Mouse (Mus musculus) embryo, embryonic 11 days (tissue): ENCODE results near the gene Gm5089.
A peak's percentile ranks its signal among the peaks of the same experiment; 100 is the strongest.

Experiments used
- DNase-seq: peaks from one replicate; pipeline ENCODE4 v3.0.0-alpha.2; 2015

The Gm5089 gene

DNA sequence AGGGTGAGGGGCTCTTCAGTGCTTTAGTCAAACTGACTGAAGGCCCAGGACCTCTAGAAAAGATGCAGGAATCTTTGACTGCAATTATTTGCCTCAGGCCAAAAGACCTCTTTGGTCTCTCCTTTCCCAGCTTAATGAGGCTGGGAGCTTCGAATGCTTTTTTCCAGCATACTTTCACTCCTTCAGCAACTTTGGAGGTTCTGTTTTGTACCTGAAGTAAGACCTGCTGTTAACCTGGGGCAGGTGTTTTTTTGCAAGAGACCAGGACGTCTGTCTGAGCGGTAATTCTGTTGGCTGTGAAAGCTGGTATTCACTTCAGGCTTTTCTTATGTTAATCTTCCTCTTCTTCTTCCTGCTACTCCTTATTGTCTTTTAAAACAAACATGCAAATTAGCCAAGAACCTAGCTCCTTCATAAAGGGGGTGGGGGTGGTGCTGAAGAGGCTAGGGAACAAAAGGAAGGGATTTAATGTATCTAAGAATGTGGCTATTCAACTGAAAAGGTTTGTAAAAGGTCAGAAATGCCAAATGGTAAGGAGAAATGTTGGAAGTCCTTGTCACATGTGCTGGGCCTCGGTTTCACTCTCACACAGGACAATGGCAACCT is 34.6 kb downstream of the Gm5089 start:
- DNase-seq = no peak

DNA sequence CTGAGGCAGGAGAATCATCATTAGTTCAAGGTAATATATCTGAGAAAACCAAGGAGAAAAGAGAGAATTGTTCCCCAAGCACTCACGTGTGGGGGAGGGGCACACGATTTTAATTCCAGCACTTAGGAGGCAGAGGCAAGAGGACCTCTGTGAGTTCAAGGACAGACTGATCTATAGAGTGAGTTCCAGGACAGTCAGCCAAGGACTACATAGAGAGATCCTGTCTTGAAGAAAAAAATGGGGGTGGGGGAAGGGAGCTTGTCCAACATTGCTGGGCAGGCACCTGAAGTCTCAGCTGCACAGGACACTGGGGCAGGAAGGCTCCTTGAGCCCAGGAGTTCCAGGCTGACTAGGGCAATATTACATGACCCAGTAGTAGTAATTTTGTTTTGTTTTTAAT is 36.1 kb downstream of the Gm5089 start:
- DNase-seq = no peak

DNA sequence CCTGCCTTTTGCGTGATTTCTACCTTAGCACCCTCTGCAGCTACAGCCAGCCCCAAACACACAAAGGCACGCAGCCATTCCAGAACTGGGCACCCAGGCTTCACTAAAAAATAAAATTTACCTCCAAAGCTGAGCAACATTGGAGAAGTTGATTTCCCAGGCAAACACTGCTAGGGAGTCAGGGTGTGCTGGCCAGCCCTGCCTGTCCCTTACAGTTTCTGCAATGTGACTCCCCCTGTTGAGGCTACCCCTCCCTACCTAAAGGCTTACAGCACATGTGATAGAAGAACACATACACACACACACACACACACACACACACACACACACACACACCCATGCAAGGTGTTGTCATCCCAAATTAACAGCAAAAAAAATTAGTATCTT is 37.4 kb downstream of the Gm5089 start:
- DNase-seq = no peak

DNA sequence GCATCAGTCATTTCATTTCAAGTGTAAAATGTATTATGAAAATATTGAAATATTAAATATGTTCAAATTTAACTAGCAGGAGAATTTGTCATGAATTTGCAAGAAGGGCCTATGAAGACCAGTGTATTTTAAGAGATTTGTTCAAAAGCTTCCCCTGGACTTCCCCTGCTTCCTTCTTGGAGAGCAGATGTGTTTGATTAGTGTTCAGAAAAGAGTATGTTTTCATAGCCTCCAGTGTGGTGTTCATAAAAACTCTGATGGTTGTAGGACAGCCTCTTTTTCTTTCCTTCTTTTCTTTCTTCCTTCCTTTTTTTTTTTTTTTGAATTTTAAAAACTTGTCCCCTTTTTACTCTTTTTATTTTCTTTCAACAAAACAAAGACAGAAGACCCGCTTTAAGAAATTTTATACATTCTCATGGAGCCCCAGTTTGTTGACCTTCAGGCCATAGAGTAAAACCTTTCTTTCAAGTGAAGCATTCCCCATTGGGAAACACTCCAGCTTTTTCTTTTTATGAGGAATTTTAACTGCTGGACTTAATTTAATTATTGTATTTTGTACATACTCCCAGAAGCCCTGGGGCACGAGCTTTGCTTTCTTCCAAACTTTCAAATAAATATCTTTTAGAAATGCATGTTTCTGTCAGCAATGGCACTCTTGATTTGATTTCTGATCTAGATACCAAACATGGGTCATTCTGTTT is 37.9 kb downstream of the Gm5089 start:
- DNase-seq = no peak

- peak; percentile 77 for DNase-seq
Observed at GRCm38 (mm10) chr14:122406541-122407219, 44.2 kb downstream of the Gm5089 start.

GRCm38 (mm10) chr14:122405897-122406540 is 44.9 kb downstream of the Gm5089 start:
- peak; percentile 54 for DNase-seq

DNA sequence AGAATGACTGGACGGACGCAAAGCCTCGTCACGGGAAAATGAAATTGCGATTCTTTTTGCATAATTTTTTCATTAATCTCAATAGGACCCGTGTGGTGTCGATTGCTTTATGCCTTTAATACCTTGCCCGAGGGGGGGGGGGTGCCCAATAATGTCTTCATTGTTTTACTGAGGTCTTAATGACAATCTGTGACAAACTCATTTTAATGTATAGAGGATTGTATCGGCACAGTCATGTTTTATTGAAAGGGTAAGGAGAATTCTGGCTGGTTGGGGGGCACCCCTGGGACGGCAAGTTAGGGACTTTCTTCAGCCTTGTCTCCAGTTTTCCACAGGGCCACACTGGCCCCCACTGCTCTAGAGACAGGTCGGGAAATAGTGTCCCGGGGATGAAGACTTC is 45.7 kb downstream of the Gm5089 start:
- DNase-seq = no peak

- DNase-seq = no peak
Observed at GRCm38 (mm10) chr14:122404596-122405154, 46.2 kb downstream of the Gm5089 start.

GRCm38 (mm10) chr14:122403422-122403940 is 47.4 kb downstream of the Gm5089 start:
- no peak for DNase-seq

DNA sequence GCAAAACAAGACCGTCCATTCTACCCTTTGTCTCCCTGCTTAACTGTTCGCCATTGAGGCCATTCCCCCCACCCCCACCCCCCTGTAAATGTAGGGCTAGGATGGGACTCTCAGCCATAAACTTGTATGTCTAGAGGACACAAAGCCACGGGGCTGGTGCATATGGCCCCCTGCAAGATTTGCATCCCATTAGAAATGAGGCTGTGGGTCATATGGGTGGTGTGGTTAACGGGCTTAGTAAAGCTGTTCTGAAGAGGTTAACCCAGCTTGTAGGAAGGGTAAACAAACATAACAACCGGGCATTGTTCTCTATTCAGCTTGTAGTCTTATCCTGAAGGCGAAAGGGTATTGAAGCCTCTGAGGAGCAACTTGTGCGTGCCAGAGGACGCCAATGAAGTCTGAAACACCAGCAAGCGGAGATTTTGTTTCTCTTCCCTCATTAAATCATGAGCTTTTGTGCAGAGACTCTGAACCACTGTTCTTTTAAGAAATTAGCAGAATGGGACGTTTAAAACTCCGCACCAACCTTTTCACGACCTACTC is 48.1 kb downstream of the Gm5089 start:
- peak; percentile 44 for DNase-seq

GRCm38 (mm10) chr14:122401886-122402285 is 49.0 kb downstream of the Gm5089 start:
- DNase-seq = peak; percentile 42

GRCm38 (mm10) chr14:122399906-122400305 is 51.0 kb downstream of the Gm5089 start:
- DNase-seq = no peak

DNA sequence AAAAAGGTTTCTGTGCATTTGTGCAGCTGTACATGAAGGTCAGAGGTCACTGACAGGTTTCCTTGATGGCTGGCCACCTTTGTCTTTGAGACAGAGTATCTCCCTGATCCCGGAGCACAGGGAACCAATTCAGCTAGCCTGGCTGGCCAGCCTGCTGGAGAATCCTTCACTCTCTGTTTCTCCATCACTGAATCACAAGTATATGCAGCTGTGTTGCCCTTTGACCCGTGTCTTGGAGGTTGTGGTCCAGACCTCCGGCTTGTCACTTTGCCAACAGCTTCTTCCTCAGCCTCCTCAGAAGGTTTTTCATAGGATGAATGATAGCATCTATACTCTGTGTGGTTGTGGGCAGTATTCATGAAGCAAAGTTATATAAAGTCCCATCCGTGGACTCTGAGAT is 52.2 kb downstream of the Gm5089 start:
- no peak for DNase-seq

DNA sequence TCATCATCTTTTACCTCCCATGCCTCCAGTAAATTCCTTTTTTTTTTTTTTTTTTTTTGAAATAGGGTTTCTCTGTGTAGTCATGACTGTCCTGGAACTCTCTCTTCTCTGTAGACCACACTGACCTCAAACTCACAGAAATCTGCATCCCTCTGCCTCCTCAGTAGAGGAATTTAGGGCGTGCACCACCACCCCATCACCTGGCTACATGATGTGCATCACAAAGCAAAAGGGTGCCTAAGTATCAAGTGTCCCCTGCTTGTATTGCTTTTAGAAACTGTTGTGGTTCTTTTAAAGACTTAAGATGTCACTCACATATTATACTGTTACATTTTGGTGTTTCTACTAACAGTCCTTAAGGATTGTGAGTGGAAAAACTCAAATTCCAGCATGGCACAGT is 57.8 kb downstream of the Gm5089 start:
- no peak for DNase-seq

GRCm38 (mm10) chr14:122390935-122391334 is 60.0 kb downstream of the Gm5089 start:
- no peak for DNase-seq

DNA sequence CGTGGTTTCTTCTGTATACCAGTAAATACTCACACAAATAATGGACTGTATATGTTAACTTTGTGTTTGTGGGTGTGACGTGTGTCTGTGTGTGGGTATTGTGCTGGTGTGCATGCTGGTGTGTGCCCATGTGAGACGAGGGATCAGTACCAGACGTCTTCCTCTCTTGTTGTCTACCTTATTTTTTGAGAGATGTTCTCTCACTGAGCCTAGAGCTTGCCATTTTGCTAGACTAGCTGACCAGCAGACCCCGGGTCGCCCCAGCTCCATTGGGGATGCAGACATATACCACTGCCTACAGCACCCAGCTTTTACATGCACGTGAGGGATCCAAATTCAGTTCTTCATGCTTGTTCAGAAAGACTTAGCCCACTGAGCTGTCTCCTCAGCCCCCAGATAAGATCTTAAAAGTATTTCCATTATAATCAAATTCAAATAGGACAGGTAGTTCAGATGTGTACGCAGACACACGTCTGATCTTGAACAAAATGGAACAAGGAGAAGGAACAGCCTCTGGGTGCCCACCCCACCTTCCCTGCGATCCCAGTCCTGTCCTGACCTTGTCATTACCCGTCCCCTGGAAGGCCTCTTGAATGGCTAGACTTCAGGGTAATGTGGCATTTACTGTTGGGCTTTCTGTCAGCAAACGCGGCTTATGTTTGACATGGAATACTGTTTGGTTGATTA is 61.1 kb downstream of the Gm5089 start:
- DNase-seq = no peak

DNA sequence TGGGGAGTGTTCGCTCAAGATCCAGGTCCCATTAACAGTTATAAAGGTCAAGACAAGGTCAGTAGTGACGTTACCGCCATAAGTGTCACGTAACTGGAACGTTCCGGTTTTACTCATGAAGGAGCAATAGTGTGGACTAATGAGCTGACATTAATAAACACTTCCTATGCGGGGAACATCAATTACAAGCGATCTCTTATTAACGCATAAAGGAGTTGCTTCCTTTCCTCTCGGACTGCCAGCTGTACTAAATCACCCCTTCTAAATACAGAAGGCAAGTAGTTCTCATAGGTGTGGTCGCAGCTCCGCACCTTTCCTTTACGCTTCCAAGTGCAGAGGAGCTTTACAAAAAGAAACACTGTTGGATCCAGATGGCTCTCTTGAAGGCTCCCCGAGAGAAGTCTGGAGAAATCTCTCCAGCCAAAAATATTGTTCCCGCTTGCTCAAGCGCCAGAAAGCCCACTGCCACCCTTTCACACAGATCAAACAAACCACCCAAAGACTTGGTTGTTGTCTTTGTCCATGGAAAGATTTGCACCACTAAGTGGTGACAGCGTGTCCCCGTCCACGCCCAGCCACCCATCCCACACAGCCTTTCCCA is 62.4 kb downstream of the Gm5089 start:
- DNase-seq = no peak

DNA sequence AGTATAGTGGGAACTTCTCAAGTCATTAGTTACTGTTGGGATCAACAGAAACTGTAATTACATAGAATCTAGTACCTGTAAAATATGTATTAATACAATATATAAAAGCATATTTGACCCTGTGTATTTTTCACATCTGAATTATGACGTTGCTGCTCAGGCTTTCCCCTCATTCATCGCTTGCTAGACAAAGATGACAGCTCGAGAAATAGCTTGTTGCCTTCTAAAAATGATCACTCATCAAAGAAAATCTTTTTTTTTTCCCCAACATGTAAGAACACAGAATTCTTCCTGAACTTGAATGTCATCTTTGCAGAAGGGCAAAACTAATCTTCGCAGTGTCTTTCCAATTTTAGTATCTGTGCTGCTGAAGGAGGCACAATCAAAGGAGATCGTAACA is 63.1 kb downstream of the Gm5089 start:
- no peak for DNase-seq

DNA sequence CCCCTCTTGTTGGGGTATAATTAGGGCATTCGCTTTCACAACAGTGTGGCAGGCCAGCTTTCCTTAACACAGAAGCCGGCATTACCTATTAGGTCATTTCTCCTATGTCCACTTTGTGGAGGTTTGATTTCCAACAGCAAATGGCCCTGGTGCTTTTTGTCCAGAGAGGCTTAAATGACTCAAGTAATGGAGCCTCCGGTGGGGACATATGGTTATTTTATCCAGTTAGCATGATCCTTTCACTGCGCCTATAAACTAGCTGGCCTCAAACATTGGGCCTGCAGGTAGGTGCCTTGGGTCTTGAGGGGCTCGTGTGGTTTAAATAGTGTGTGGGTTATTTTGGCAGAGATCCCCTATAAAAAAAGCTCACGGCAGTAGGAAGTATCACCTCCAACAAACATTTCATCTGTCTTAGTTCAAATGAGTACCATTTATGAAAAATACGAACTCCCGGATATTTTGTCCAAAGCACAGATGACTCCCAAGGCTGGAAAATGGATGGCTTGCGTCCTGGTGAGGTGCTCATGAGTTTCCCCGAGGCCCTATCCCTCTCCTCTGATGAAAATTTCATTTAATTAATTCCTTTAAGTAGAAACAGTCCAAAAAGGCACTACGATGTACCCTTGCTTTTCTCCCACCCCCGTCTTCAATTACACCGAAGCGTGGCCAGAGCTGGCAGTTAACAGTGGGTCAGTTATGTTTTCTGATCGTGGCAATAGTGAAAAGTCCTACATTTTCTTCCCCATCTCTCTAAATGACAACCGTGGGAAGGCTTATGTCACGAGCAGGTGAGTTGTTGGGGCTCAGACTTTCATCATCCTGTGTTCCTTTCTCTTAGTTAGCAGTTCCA is 64.4 kb downstream of the Gm5089 start:
- DNase-seq = no peak

DNA sequence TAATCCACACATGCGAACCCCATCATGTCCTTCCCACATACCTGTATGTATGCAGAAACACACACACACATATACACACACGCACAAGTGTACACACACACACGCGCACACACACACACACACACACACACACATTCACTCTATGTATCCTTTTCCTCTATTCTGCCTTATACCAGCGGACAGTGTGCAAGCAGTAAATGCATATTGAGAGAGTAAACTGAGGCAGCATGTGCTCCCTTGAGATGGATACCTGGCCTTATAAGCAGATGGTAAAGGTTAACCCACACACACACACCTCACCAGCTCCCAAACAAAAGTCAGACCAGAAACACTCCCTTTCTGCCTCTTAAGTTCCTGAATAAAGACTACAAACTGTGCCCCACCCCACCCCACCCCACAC is 65.2 kb downstream of the Gm5089 start:
- DNase-seq = no peak

GRCm38 (mm10) chr14:122385238-122385534 is 65.7 kb downstream of the Gm5089 start:
- no peak for DNase-seq
